Mouse (Mus musculus): Measurements from ENCODE around the gene Emc6.

Gene Emc6

GRCm38 (mm10) chr11:73176608-73177508 lies at the start of gene Emc6, which contains the start of gene Tax1bp3:
Gene Emc6 (minus strand): TSS chr11:73177037.
Gene Tax1bp3 (plus strand): TSS chr11:73177083.
- DNase-seq (ENCODE audit: low spot score in 2 of 2), result peak; percentile 82 to 86

- DNase-seq (ENCODE audit: low spot score in 2 of 2), result no peak
Observed at GRCm38 (mm10) chr11:73225856-73226255, 49.0 kb upstream of the Emc6 start.

- DNase-seq (ENCODE audit: low spot score in 2 of 2), result no peak
Observed at GRCm38 (mm10) chr11:73223966-73224365, 47.1 kb upstream of the Emc6 start.

- no peak for DNase-seq (ENCODE audit: low spot score in 2 of 2)
Observed at GRCm38 (mm10) chr11:73222846-73223245, 46.0 kb upstream of the Emc6 start.

GRCm38 (mm10) chr11:73220651-73221050 lies 43.8 kb upstream of the Emc6 start:
- DNase-seq (ENCODE audit: low spot score in 2 of 2), result no peak

- no peak for DNase-seq (ENCODE audit: low spot score in 2 of 2)
Observed at GRCm38 (mm10) chr11:73219671-73220070, 42.8 kb upstream of the Emc6 start.

GRCm38 (mm10) chr11:73213956-73214355 lies 37.1 kb upstream of the Emc6 start:
- no peak for DNase-seq (ENCODE audit: low spot score in 2 of 2)

GRCm38 (mm10) chr11:73207621-73208020 lies 30.8 kb upstream of the Emc6 start:
- DNase-seq (ENCODE audit: low spot score in 2 of 2), result no peak

- no peak for DNase-seq (ENCODE audit: low spot score in 2 of 2)
Observed at GRCm38 (mm10) chr11:73205194-73205593, 28.4 kb upstream of the Emc6 start.

GRCm38 (mm10) chr11:73203895-73204294 lies 27.1 kb upstream of the Emc6 start:
- no peak for DNase-seq (ENCODE audit: low spot score in 2 of 2)

GRCm38 (mm10) chr11:73201597-73201996 lies 24.8 kb upstream of the Emc6 start:
- DNase-seq (ENCODE audit: low spot score in 2 of 2), result no peak

- DNase-seq (ENCODE audit: low spot score in 2 of 2), result no peak
Observed at GRCm38 (mm10) chr11:73201021-73201420, 24.2 kb upstream of the Emc6 start.

- no peak for DNase-seq (ENCODE audit: low spot score in 2 of 2)
Observed at GRCm38 (mm10) chr11:73199879-73200278, 23.0 kb upstream of the Emc6 start.

GRCm38 (mm10) chr11:73199230-73199712 lies 22.4 kb upstream of the Emc6 start, which contains the start of gene Shpk:
Gene Shpk (plus strand): TSS chr11:73199460.
- DNase-seq (ENCODE audit: low spot score in 2 of 2), result peak; percentile 89 to 95

GRCm38 (mm10) chr11:73198603-73199229 lies 21.9 kb upstream of the Emc6 start, which contains the start of gene Ctns:
Gene Ctns (minus strand): TSS chr11:73199042.
- peak in 1 of 2 experiments; percentile 80 for DNase-seq (ENCODE audit: low spot score in 2 of 2)

- DNase-seq (ENCODE audit: low spot score in 2 of 2), result no peak
Observed at GRCm38 (mm10) chr11:73198190-73198589, 21.4 kb upstream of the Emc6 start.

- no peak for DNase-seq (ENCODE audit: low spot score in 2 of 2)
Observed at GRCm38 (mm10) chr11:73194444-73194843, 17.6 kb upstream of the Emc6 start.

- DNase-seq (ENCODE audit: low spot score in 2 of 2), result no peak
Observed at GRCm38 (mm10) chr11:73193047-73193446, 16.2 kb upstream of the Emc6 start.

- no peak for DNase-seq (ENCODE audit: low spot score in 2 of 2)
Observed at GRCm38 (mm10) chr11:73187231-73187630, 10.4 kb upstream of the Emc6 start.

- DNase-seq (ENCODE audit: low spot score in 2 of 2), result no peak
Observed at GRCm38 (mm10) chr11:73185872-73186615, 9.2 kb upstream of the Emc6 start.

GRCm38 (mm10) chr11:73177895-73178294 lies 1.1 kb upstream of the Emc6 start:
- no peak for DNase-seq (ENCODE audit: low spot score in 2 of 2)

- no peak for DNase-seq (ENCODE audit: low spot score in 2 of 2)
Observed at GRCm38 (mm10) chr11:73177509-73177875, 655 bp upstream of the Emc6 start.

Data from frontal cortex, postnatal 25 days (tissue).